Mouse (Mus musculus): ENCODE data around the gene Vwa8.

GRCm38 (mm10) chr14:78847948-78848347, 904 bp upstream of the Vwa8 start:
- TF ChIP-seq GATA1 (IDR thresholded peaks at IDR 0.05; ENCODE audit: low read length), result no peak
- TF ChIP-seq TAL1 (IDR thresholded peaks at IDR 0.05; ENCODE audit: low read length), result no peak
